Mouse (Mus musculus) heart, embryonic 14.5 days (tissue): ENCODE data around the gene Mnd1. TPM values are rescaled to one million over a fixed set of nuclear protein-coding genes. Genes with fewer than 3 reads are reported as not detected.

ENCODE experiments used
- ATAC-seq: fragments of 200-750 bp; cut with Nextera tagmentation; 2 replicates; pipeline ENCODE4 v1.8.0; 2017; ENCODE audit warnings: low read depth, moderate TSS enrichment; ENCODE audit not compliant: insufficient number of reproducible peaks, insufficient read depth, low FRiP score
- H3K27ac ChIP-seq, 2 experiments: fragments of 200-500 bp in 1 of 2; fragments of 300-500 bp in 1 of 2; sonication (generic) in 1 of 2; replicated peaks in 1 of 2; 2 replicates each; pipeline ENCODE4 v1.5.1; 2012 to 2014; ENCODE audit warnings: low read depth in 2 of 2, low read length in 2 of 2, control low read depth in 1 of 2, mild to moderate bottlenecking in 1 of 2, mixed read lengths in 1 of 2; ENCODE audit not compliant: control insufficient read depth in 1 of 2, insufficient read depth in 1 of 2
- H3K27me3 ChIP-seq: fragments of 300-500 bp; sonication (generic); 2 replicates; pipeline ENCODE4 v1.6.1; 2014; ENCODE audit warnings: mild to moderate bottlenecking, low read length, control low read depth; ENCODE audit not compliant: control insufficient read depth, insufficient read depth
- H3K36me3 ChIP-seq: fragments of 300-500 bp; sonication (generic); 2 replicates; pipeline ENCODE4 v1.6.1; 2014; ENCODE audit warnings: mild to moderate bottlenecking, control low read depth, low read length, mixed read lengths; ENCODE audit not compliant: control insufficient read depth, insufficient read depth
- H3K4me1 ChIP-seq, 2 experiments: fragments of 200-500 bp in 1 of 2; fragments of 300-500 bp in 1 of 2; sonication (generic) in 1 of 2; 2 replicates each; pipeline ENCODE4 v1.6.1; 2012 to 2014; ENCODE audit warnings: low read length in 2 of 2, control low read depth in 1 of 2, mixed read lengths in 1 of 2; ENCODE audit not compliant: control insufficient read depth in 2 of 2, insufficient read depth in 2 of 2
- H3K4me2 ChIP-seq: fragments of 300-500 bp; sonication (generic); 2 replicates; pipeline ENCODE4 v1.6.1; 2014; ENCODE audit warnings: mild to moderate bottlenecking, low read length
- H3K4me3 ChIP-seq, 2 experiments: fragments of 200-500 bp in 1 of 2; fragments of 300-500 bp in 1 of 2; sonication (generic) in 1 of 2; 2 replicates each; pipeline ENCODE4 v1.5.1; 2012 to 2014; ENCODE audit warnings: low read length in 2 of 2, mild to moderate bottlenecking in 2 of 2, control low read depth in 1 of 2, low read depth in 1 of 2, moderate library complexity in 1 of 2; ENCODE audit not compliant: control insufficient read depth in 1 of 2, insufficient read depth in 1 of 2
- H3K9ac ChIP-seq: fragments of 300-500 bp; sonication (generic); 2 replicates; pipeline ENCODE4 v1.6.1; 2014; ENCODE audit warnings: mild to moderate bottlenecking, low read length
- H3K9me3 ChIP-seq: fragments of 300-500 bp; sonication (generic); 2 replicates; pipeline ENCODE4 v1.6.1; 2016; ENCODE audit warnings: low read length, control low read depth; ENCODE audit not compliant: control insufficient read depth
- WGBS: fragments of 180-500 bp; shearing (Covaris S2); extraction: QIAGEN DNeasy Blood & Tissue Kit; methylation state at CpG from one replicate; pipeline ENCODE4 v1.1.7; 2014; 5-methylcytosine and 5-hydroxymethylcytosine counted together
- polyA plus RNA-seq: library from polyadenylated mRNA; unstranded; fragments of >200 nt; fragmentation: Nextera tagmentation; extraction: Ambion mirVana; gene quantifications from 2 replicates; pipeline ENCODE4 v1.2.1, GENCODE M21; 2014

Gene Mnd1
- polyA plus RNA-seq, 1 experiment from 2014 or later, result 10.2 TPM

DNA sequence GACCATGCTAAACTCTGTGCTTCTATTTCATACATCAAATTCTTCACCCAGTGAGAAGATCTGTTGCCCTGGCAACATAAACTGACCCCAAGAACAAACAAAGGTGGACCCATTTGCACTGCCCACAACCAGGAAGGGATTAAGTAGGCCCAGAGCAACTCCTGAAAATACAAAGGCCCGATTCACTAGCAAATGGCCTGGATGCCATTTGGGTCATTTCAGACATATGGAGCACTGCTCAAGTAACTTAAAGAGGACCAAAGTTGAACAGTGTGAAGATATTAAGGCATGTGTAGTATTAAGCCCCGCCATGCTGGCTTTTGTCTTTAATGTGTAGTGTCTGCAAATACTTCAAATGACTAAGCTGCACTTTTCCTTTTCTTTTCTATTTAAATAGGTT is 68.7 kb downstream of the Mnd1 start:
- peaks cover 0 to 6% of the 10 kb centered on the region in 2 experiments; a peak in 2 of 4 replicates for H3K4me1 ChIP-seq
- H3K4me3 ChIP-seq, result no peak overlapping the region
- H3K27ac ChIP-seq, result no peak overlapping the region
- peaks cover 3% of the 10 kb centered on the region; the same call in 1 of the 2 replicates for H3K9me3 ChIP-seq
- no peaks in the 10 kb centered on the region for H3K36me3 ChIP-seq
- 83% methylated on average over 2 of the region's 2 CpGs for WGBS
- ATAC-seq, result no peak
- H3K27me3 ChIP-seq, result no peaks in the 10 kb centered on the region
- no peak overlapping the region for H3K9ac ChIP-seq
- H3K4me2 ChIP-seq, result no peak overlapping the region

DNA sequence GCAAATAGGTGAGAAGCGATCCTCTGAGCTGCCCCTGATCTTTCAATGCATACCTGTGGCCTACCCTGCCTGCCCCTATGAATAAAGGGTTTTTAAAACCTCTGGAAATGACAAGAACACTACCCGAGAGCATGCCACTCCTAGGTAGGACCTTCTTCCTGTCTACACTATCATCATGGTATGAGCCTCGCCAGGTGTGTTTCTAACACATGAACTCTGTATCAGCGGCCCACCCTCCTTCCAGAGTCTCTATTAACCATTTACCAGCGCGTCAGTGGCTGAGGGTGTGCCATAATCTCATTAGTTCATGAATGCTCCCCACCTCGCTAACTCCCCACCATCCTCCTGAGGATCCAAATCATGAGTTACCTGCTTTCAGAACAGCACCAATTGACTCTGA is 69.2 kb downstream of the Mnd1 start:
- Histone ChIP-seq H3K9me3 (peaks cover 5% of the 10 kb centered on the region; the same call in 1 of the 2 replicates), H3K4me2 (no peak overlapping the region), H3K27ac (no peak overlapping the region), H3K9ac (no peak overlapping the region), H3K4me3 (no peak overlapping the region), H3K27me3 (no peaks in the 10 kb centered on the region), H3K4me1 (peaks cover 0 to 6% of the 10 kb centered on the region in 2 experiments; a peak in 2 of 4 replicates), H3K36me3 (no peaks in the 10 kb centered on the region)
- no peak for ATAC-seq
- 91% methylated on average over 7 of the region's 7 CpGs for WGBS

- no peaks in the 10 kb centered on the region for H3K36me3 ChIP-seq
- H3K9me3 ChIP-seq, result peaks cover 5% of the 10 kb centered on the region; the same call in 1 of the 2 replicates
- no peak overlapping the region for H3K4me2 ChIP-seq
- WGBS, result 25% methylated on average over 9 of the region's 9 CpGs
- peaks cover 0 to 6% of the 10 kb centered on the region in 2 experiments; a peak in 2 of 4 replicates for H3K4me1 ChIP-seq
- H3K9ac ChIP-seq, result no peak overlapping the region
- no peaks in the 10 kb centered on the region for H3K27me3 ChIP-seq
- H3K27ac ChIP-seq, result no peak overlapping the region
- ATAC-seq, result no peak
- H3K4me3 ChIP-seq, result no peak overlapping the region
Observed at GRCm38 (mm10) chr3:84085429-84085828, 70.2 kb downstream of the Mnd1 start.

- ATAC-seq, result no peak
Observed at GRCm38 (mm10) chr3:84081208-84081722, 74.3 kb downstream of the Mnd1 start.

GRCm38 (mm10) chr3:84080074-84080473 is 75.5 kb downstream of the Mnd1 start:
- H3K27me3 ChIP-seq, result no peaks in the 10 kb centered on the region
- peaks cover 9% of the 10 kb centered on the region; the same call in 1 of the 2 replicates for H3K9me3 ChIP-seq
- H3K36me3 ChIP-seq, result no peaks in the 10 kb centered on the region
- no peak overlapping the region for H3K27ac ChIP-seq
- no peak overlapping the region for H3K9ac ChIP-seq
- WGBS, result 71% methylated on average over 7 of the region's 7 CpGs
- no peak overlapping the region for H3K4me2 ChIP-seq
- ATAC-seq, result no peak
- no peak overlapping the region for H3K4me3 ChIP-seq
- H3K4me1 ChIP-seq, result peaks cover 7 to 14% of the 10 kb centered on the region in 2 experiments

More at GRCm38 (mm10) chr3:84081208-84081722, 74.3 kb downstream of the Mnd1 start:
- Histone ChIP-seq H3K4me3 (no peak overlapping the region), H3K9ac (no peak overlapping the region), H3K4me2 (no peak overlapping the region), H3K27ac (no peak overlapping the region), H3K9me3 (peaks cover 9% of the 10 kb centered on the region; the same call in 1 of the 2 replicates), H3K36me3 (no peaks in the 10 kb centered on the region), H3K4me1 (peaks cover 7 to 18% of the 10 kb centered on the region in 2 experiments), H3K27me3 (no peaks in the 10 kb centered on the region)
- WGBS, result 90% methylated on average over 4 of the region's 4 CpGs

- Histone ChIP-seq H3K9ac (no peak overlapping the region), H3K4me1 (peaks cover 7 to 12% of the 10 kb centered on the region in 2 experiments), H3K36me3 (no peaks in the 10 kb centered on the region), H3K9me3 (peaks cover 9% of the 10 kb centered on the region; the same call in 1 of the 2 replicates), H3K4me3 (no peak overlapping the region), H3K27me3 (no peaks in the 10 kb centered on the region), H3K27ac (peak overlapping the region; percentile 22 to 69; a peak in 2 of 4 replicates), H3K4me2 (peak overlapping the region; percentile 12)
- WGBS, result 49% methylated on average over 4 of the region's 4 CpGs
- no peak for ATAC-seq
Observed at GRCm38 (mm10) chr3:84077505-84077904, 78.1 kb downstream of the Mnd1 start.

GRCm38 (mm10) chr3:84076543-84077332 is 78.8 kb downstream of the Mnd1 start:
- Histone ChIP-seq H3K27ac (peak overlapping the region in 1 of 2 experiments; percentile 41; a peak in 3 of 4 replicates), H3K4me2 (no peak overlapping the region), H3K4me1 (peaks cover 7 to 12% of the 10 kb centered on the region in 2 experiments), H3K9ac (no peak overlapping the region), H3K36me3 (no peaks in the 10 kb centered on the region), H3K4me3 (no peak overlapping the region), H3K9me3 (0 out of 2 replicates have a peak, but pooled peaks cover 4% of the 10 kb centered on the region), H3K27me3 (no peaks in the 10 kb centered on the region)
- no peak for ATAC-seq
- WGBS, result 73% methylated on average over 13 of the region's 13 CpGs
